In genomic region chr11:75922741-75923140, GRCm38 (mm10) we compare ENCODE assay signal across 24 mouse cellular contexts. TPM values are rescaled to one million over a fixed set of nuclear protein-coding genes. Genes with fewer than 3 reads are reported as not detected.
A peak's percentile ranks its signal among the peaks of the same experiment; 100 is the strongest.
DNase-seq lines count a peak whose midpoint lies in the region; ATAC-seq lines count a peak whose summit lies in the region.
"Had no signal": no experiment of that assay in that cellular context is flagged by ENCODE, and none has a peak within 500 bp of the region (broad histone marks: within the 10 kb centered on the region; RNA-seq: fewer than 3 reads in every experiment).

No protein-coding gene starts in this region.

- no peaks in the 10 kb centered on the region for H3K36me3 ChIP-seq in forebrain, embryonic 10.5 days (replicated peaks)
- no peaks in the 10 kb centered on the region for H3K36me3 ChIP-seq in forebrain, embryonic 11.5 days (ENCODE audit: control insufficient read depth, insufficient read depth, low read length)
- no peaks in the 10 kb centered on the region for H3K36me3 ChIP-seq in kidney, embryonic 14.5 days (ENCODE audit: control insufficient read depth, insufficient read depth, low read length)
- H3K36me3 ChIP-seq: embryonic facial prominence, embryonic 15.5 days; limb, embryonic 10.5 days; neural tube, embryonic 15.5 days; stomach, embryonic 15.5 days had no signal

- WGBS in forebrain, embryonic 10.5 days = 83% methylated on average over 4 of the region's 4 CpGs
- 83% methylated on average over 4 of the region's 4 CpGs for WGBS in forebrain, embryonic 11.5 days
- WGBS in kidney, embryonic 14.5 days = 79% methylated on average over 4 of the region's 4 CpGs

- H3K27me3 ChIP-seq in forebrain, embryonic 10.5 days (ENCODE audit: poor library complexity, severe bottlenecking) = no peaks in the 10 kb centered on the region
- no peaks in the 10 kb centered on the region for H3K27me3 ChIP-seq in forebrain, embryonic 11.5 days (ENCODE audit: control insufficient read depth, insufficient read depth, low read length)
- no peaks in the 10 kb centered on the region for H3K27me3 ChIP-seq in kidney, embryonic 14.5 days (ENCODE audit: control insufficient read depth, insufficient read depth, low read length)
- H3K27me3 ChIP-seq: embryonic facial prominence, embryonic 15.5 days; neural tube, embryonic 15.5 days; Patski; stomach, embryonic 15.5 days had no signal

- H3K4me1 ChIP-seq in forebrain, embryonic 10.5 days = peaks cover 42% of the 10 kb centered on the region
- no peaks in the 10 kb centered on the region; the same call in 1 of the 2 replicates for H3K4me1 ChIP-seq in forebrain, embryonic 11.5 days (replicated peaks; ENCODE audit: control insufficient read depth, insufficient read depth, low read length)
- H3K4me1 ChIP-seq in kidney, embryonic 14.5 days (ENCODE audit: control insufficient read depth, insufficient read depth, low read length) = peaks cover 18% of the 10 kb centered on the region

- no peak overlapping the region for H3K9ac ChIP-seq in forebrain, embryonic 11.5 days (ENCODE audit: low read length)
- H3K9ac ChIP-seq in kidney, embryonic 14.5 days (ENCODE audit: low read depth, low read length) = no peak overlapping the region
- H3K9ac ChIP-seq: embryonic facial prominence, embryonic 15.5 days; liver, postnatal 0 days; neural tube, embryonic 15.5 days; stomach, embryonic 15.5 days had no signal

- H3K4me2 ChIP-seq in forebrain, embryonic 11.5 days (ENCODE audit: low read depth, low read length, severe bottlenecking) = no peak overlapping the region
- no peak overlapping the region for H3K4me2 ChIP-seq in kidney, embryonic 14.5 days (replicated peaks; ENCODE audit: low read depth, low read length)
- H3K4me2 ChIP-seq: embryonic facial prominence, embryonic 15.5 days; neural tube, embryonic 15.5 days; stomach, embryonic 15.5 days had no signal

- no peak overlapping the region for H3K4me3 ChIP-seq in forebrain, embryonic 10.5 days
- no peak overlapping the region for H3K4me3 ChIP-seq in forebrain, embryonic 11.5 days (ENCODE audit: low read depth, low read length)
- H3K4me3 ChIP-seq in kidney, embryonic 14.5 days (ENCODE audit: low read length) = no peak overlapping the region
- H3K4me3 ChIP-seq: embryonic facial prominence, embryonic 15.5 days; heart, adult 2 months; left cerebral cortex, adult 2 months; limb, embryonic 10.5 days; neural tube, embryonic 15.5 days; stomach, embryonic 15.5 days had no signal

- no peak for ATAC-seq in forebrain, embryonic 11.5 days (replicated peaks; ENCODE audit: low FRiP score)
- ATAC-seq in kidney, embryonic 14.5 days (ENCODE audit: low FRiP score, low TSS enrichment) = no peak
- ATAC-seq: inflammation-experienced regulatory T-cells, adult 6 months; liver, postnatal 0 days; Patski had no signal

- peak overlapping the region; percentile 21; the same call in 1 of the 2 replicates for H3K27ac ChIP-seq in forebrain, embryonic 10.5 days
- no peak overlapping the region for H3K27ac ChIP-seq in forebrain, embryonic 11.5 days (ENCODE audit: low read depth, low read length)
- H3K27ac ChIP-seq in kidney, embryonic 14.5 days (ENCODE audit: low read depth, low read length) = no peak overlapping the region
- H3K27ac ChIP-seq: embryonic facial prominence, embryonic 15.5 days; heart, adult 2 months; left cerebral cortex, adult 2 months; limb, embryonic 10.5 days; neural tube, embryonic 15.5 days; stomach, embryonic 15.5 days had no signal

- H3K9me3 ChIP-seq in forebrain, embryonic 10.5 days = no peaks in the 10 kb centered on the region
- no peaks in the 10 kb centered on the region for H3K9me3 ChIP-seq in forebrain, embryonic 11.5 days (ENCODE audit: control insufficient read depth, low read length)
- H3K9me3 ChIP-seq in kidney, embryonic 14.5 days (ENCODE audit: control insufficient read depth, low read length) = no peaks in the 10 kb centered on the region
- H3K9me3 ChIP-seq: embryonic facial prominence, embryonic 15.5 days; limb, embryonic 10.5 days; neural tube, embryonic 15.5 days; stomach, embryonic 15.5 days had no signal

- DNase-seq in forebrain, embryonic 10.5 days (ENCODE audit: extremely low spot score, low spot score) = no peak
- no peak for DNase-seq in forebrain, embryonic 11.5 days (ENCODE audit: low spot score)
- peak; percentile 62 for DNase-seq in kidney, adult 18-20 months
- peak; percentile 46 to 54 for DNase-seq in kidney, adult 8-10 months
- peak; percentile 43 to 77 for DNase-seq in kidney, postnatal 25 days
- DNase-seq in right cerebral cortex, postnatal 10 days (ENCODE audit: low spot score in 2 of 2) = no peak
- DNase-seq in cerebellum, postnatal 14 days = no peak
- DNase-seq: adrenal gland, adult 8-10 months; cerebellum, adult 9-10 months; gastrocnemius, postnatal 14 days; heart, adult 2 months; layer of hippocampus, adult 9-11 months; liver, postnatal 0 days; lung, postnatal 10 days; midbrain, embryonic 14.5 days; right cerebral cortex, postnatal 25 days had no signal

RNA-seq across cellular contexts. Expression of gene Rph3al, which starts 15.5 kb away (rescaled TPM):
- polyA plus RNA-seq in forebrain, embryonic 10.5 days (2016; fragmentation: Nextera tagmentation; extraction: Ambion mirVana) = 2.1 and 2.9 TPM in 2 replicates
- polyA plus RNA-seq in forebrain, embryonic 11.5 days (2014; fragmentation: Nextera tagmentation; extraction: Ambion mirVana) = 1.1 and 2.5 TPM in 2 replicates
- polyA plus RNA-seq in kidney, embryonic 14.5 days (2014; fragmentation: Nextera tagmentation; extraction: Ambion mirVana) = 8.8 and 13.1 TPM in 2 replicates

Comparison
In these comparisons a context has a peak if more than half of its experiments do, and no peak if none do; other contexts are left out.
1. DNase-seq: peak in kidney, adult 18-20 months (single experiment), kidney, adult 8-10 months (2 of 2) and kidney, postnatal 25 days (2 of 2); none in forebrain, embryonic 10.5 days (single experiment), forebrain, embryonic 11.5 days (single experiment), right cerebral cortex, postnatal 10 days (0 of 2) and cerebellum, postnatal 14 days (0 of 2).